Mouse (Mus musculus) forebrain, embryonic 13.5 days (tissue): ENCODE measurements at regions not wholly inside any gene's neighbourhood (a gene's known extent, or its start where the extent isn't known, plus 50 kb on each side); places are given as distances from the start of the nearest gene placed in this dataset.

Source experiments
- ATAC-seq: fragments of 200-750 bp; cut with Nextera tagmentation; 2 replicates; pipeline ENCODE4 v1.8.0; 2017
- H3K27ac ChIP-seq: fragments of 300-500 bp; sonication (generic); 2 replicates; pipeline ENCODE4 v1.5.1; 2015; ENCODE audit warnings: inconsistent platforms, mild to moderate bottlenecking, moderate library complexity
- H3K27me3 ChIP-seq: fragments of 300-500 bp; sonication (generic); 2 replicates; pipeline ENCODE4 v1.6.1; 2015; ENCODE audit warnings: mild to moderate bottlenecking, inconsistent platforms
- H3K36me3 ChIP-seq: fragments of 300-500 bp; sonication (generic); 2 replicates; pipeline ENCODE4 v1.6.1; 2015; ENCODE audit warnings: mild to moderate bottlenecking, inconsistent platforms; ENCODE audit not compliant: poor library complexity, severe bottlenecking
- H3K4me1 ChIP-seq: fragments of 300-500 bp; sonication (generic); 2 replicates; pipeline ENCODE4 v1.6.1; 2015; ENCODE audit warnings: inconsistent platforms
- H3K4me2 ChIP-seq: fragments of 300-500 bp; sonication (generic); 2 replicates; pipeline ENCODE4 v1.6.1; 2015; ENCODE audit warnings: inconsistent platforms, mild to moderate bottlenecking, moderate library complexity
- H3K4me3 ChIP-seq: fragments of 300-500 bp; sonication (generic); 2 replicates; pipeline ENCODE4 v1.5.1; 2015; ENCODE audit warnings: mild to moderate bottlenecking, inconsistent platforms
- H3K9ac ChIP-seq: fragments of 300-500 bp; sonication (generic); 2 replicates; pipeline ENCODE4 v1.6.1; 2015; ENCODE audit warnings: mild to moderate bottlenecking, inconsistent platforms
- H3K9me3 ChIP-seq: fragments of 300-500 bp; sonication (generic); replicated peaks from 2 replicates; pipeline ENCODE4 v1.6.1; 2016; ENCODE audit warnings: inconsistent platforms
- WGBS: fragments of 180-500 bp; shearing (Covaris S2); methylation state at CpG from one replicate; pipeline ENCODE4 v1.1.7; 2015; 5-methylcytosine and 5-hydroxymethylcytosine counted together

- 90% methylated on average over 8 of the region's 8 CpGs for WGBS
- Histone ChIP-seq H3K36me3 (no peaks in the 10 kb centered on the region), H3K27me3 (no peaks in the 10 kb centered on the region), H3K4me2 (no peak overlapping the region), H3K9ac (no peak overlapping the region), H3K9me3 (no peaks in the 10 kb centered on the region), H3K27ac (no peak overlapping the region), H3K4me3 (no peak overlapping the region), H3K4me1 (no peaks in the 10 kb centered on the region)
- no peak for ATAC-seq
These were observed 111.8 kb upstream of the Bach2 start for GRCm38 (mm10) chr4:32126828-32127227.

- WGBS, result 63% methylated on average over 12 of the region's 12 CpGs
- H3K36me3 ChIP-seq, result no peaks in the 10 kb centered on the region
These were observed 108.0 kb upstream of the Bach2 start for GRCm38 (mm10) chr4:32130594-32130993.

GRCm38 (mm10) chr4:32131819-32132218, 106.8 kb upstream of the Bach2 start:
- Histone ChIP-seq H3K9me3 (no peaks in the 10 kb centered on the region), H3K4me3 (no peak overlapping the region), H3K9ac (no peak overlapping the region), H3K4me2 (no peak overlapping the region), H3K27ac (no peak overlapping the region), H3K4me1 (no peaks in the 10 kb centered on the region), H3K36me3 (no peaks in the 10 kb centered on the region), H3K27me3 (no peaks in the 10 kb centered on the region)
- WGBS, result 92% methylated on average over 5 of the region's 5 CpGs
- no peak for ATAC-seq

More at GRCm38 (mm10) chr4:32130594-32130993, 108.0 kb upstream of the Bach2 start:
- ATAC-seq, result no peak
- Histone ChIP-seq H3K9ac (no peak overlapping the region), H3K4me1 (no peaks in the 10 kb centered on the region), H3K4me2 (no peak overlapping the region), H3K27me3 (no peaks in the 10 kb centered on the region), H3K27ac (no peak overlapping the region), H3K4me3 (no peak overlapping the region), H3K9me3 (no peaks in the 10 kb centered on the region)

GRCm38 (mm10) chr4:32136151-32136550, 102.5 kb upstream of the Bach2 start:
- 84% methylated on average over 7 of the region's 10 CpGs for WGBS
- Histone ChIP-seq H3K9me3 (no peaks in the 10 kb centered on the region), H3K9ac (no peak overlapping the region), H3K27me3 (no peaks in the 10 kb centered on the region), H3K27ac (no peak overlapping the region), H3K36me3 (no peaks in the 10 kb centered on the region), H3K4me1 (peaks cover 13% of the 10 kb centered on the region; the same call in 1 of the 2 replicates), H3K4me3 (no peak overlapping the region), H3K4me2 (no peak overlapping the region)
- ATAC-seq, result no peak

DNA sequence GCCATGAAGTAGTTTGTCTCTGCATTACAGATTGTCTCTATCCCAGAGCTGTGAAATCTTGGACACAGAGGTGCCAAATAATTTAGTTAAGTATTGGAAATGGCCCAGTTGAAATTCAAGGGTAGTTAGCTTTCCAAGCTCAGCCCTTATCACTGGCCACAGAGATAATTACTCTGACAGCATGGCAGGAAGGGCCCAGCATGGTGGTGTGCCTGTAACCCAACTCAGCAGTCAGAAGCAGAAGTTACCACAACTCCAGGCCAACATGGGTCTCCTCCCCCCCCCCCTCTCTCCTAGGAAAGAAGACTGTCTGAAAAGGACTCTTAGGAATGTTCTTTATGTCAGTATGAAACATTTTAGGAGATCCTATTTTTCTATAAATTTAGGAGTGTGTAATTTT, 101.4 kb upstream of the Bach2 start:
- Histone ChIP-seq H3K9me3 (no peaks in the 10 kb centered on the region), H3K27ac (no peak overlapping the region)
- ATAC-seq, result no peak

DNA sequence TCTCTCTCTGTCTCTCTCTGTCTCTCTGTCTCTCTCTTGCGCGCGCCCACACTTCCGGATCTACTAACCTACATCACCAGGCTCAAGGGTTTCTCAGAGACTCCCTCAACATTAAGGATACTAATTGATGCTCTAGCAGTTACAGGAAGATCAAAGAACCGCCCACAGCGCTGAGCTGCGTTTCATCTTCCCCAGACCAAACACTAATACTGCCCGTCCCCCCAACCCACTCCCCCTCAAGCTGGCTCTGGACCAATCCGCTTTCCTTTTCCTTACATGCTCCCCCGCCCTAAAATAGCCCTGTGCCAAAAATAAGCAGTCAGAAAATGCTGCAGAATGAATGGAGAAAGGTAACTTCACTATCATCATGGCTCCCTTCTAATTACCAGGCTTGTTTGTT, 100.6 kb upstream of the Bach2 start:
- WGBS, result 63% methylated on average over 10 of the region's 10 CpGs
- H3K27ac ChIP-seq, result no peak overlapping the region
- peak; percentile 61 for ATAC-seq
- peaks cover 18% of the 10 kb centered on the region; the same call in 1 of the 2 replicates for H3K4me1 ChIP-seq
- H3K4me3 ChIP-seq, result no peak overlapping the region
- no peaks in the 10 kb centered on the region for H3K9me3 ChIP-seq
- H3K27me3 ChIP-seq, result no peaks in the 10 kb centered on the region
- no peak overlapping the region for H3K9ac ChIP-seq
- no peaks in the 10 kb centered on the region for H3K36me3 ChIP-seq
- peak overlapping the region; percentile 7; the same call in 1 of the 2 replicates for H3K4me2 ChIP-seq

More for the DNA sequence above, 101.4 kb upstream of the Bach2 start:
- H3K4me3 ChIP-seq, result no peak overlapping the region
- H3K9ac ChIP-seq, result no peak overlapping the region
- H3K27me3 ChIP-seq, result no peaks in the 10 kb centered on the region
- H3K4me2 ChIP-seq, result no peak overlapping the region
- no peaks in the 10 kb centered on the region for H3K36me3 ChIP-seq
- peaks cover 15% of the 10 kb centered on the region; the same call in 1 of the 2 replicates for H3K4me1 ChIP-seq

- WGBS, result 77% methylated on average over 6 of the region's 6 CpGs
- Histone ChIP-seq H3K27me3 (no peaks in the 10 kb centered on the region), H3K4me3 (no peak overlapping the region), H3K4me2 (no peak overlapping the region), H3K9ac (no peak overlapping the region), H3K4me1 (peaks cover 18% of the 10 kb centered on the region; the same call in 1 of the 2 replicates), H3K27ac (no peak overlapping the region), H3K36me3 (no peaks in the 10 kb centered on the region), H3K9me3 (no peaks in the 10 kb centered on the region)
- no peak for ATAC-seq
These were observed 99.0 kb upstream of the Bach2 start for GRCm38 (mm10) chr4:32139586-32139985.

- Histone ChIP-seq H3K27ac (no peak overlapping the region), H3K4me2 (no peak overlapping the region), H3K9me3 (no peaks in the 10 kb centered on the region), H3K9ac (no peak overlapping the region), H3K4me1 (peaks cover 18% of the 10 kb centered on the region; the same call in 1 of the 2 replicates), H3K4me3 (no peak overlapping the region), H3K36me3 (no peaks in the 10 kb centered on the region), H3K27me3 (no peaks in the 10 kb centered on the region)
- ATAC-seq, result no peak
- WGBS, result 86% methylated on average over 2 of the region's 2 CpGs
These were observed 98.5 kb upstream of the Bach2 start for GRCm38 (mm10) chr4:32140068-32140467.

GRCm38 (mm10) chr4:32142198-32142597, 96.4 kb upstream of the Bach2 start:
- Histone ChIP-seq H3K9me3 (no peaks in the 10 kb centered on the region), H3K27ac (no peak overlapping the region), H3K4me2 (no peak overlapping the region), H3K4me3 (no peak overlapping the region), H3K9ac (no peak overlapping the region), H3K27me3 (no peaks in the 10 kb centered on the region), H3K4me1 (peaks cover 18% of the 10 kb centered on the region; the same call in 1 of the 2 replicates), H3K36me3 (no peaks in the 10 kb centered on the region)
- ATAC-seq, result no peak
- WGBS, result 64% methylated on average over 4 of the region's 4 CpGs

DNA sequence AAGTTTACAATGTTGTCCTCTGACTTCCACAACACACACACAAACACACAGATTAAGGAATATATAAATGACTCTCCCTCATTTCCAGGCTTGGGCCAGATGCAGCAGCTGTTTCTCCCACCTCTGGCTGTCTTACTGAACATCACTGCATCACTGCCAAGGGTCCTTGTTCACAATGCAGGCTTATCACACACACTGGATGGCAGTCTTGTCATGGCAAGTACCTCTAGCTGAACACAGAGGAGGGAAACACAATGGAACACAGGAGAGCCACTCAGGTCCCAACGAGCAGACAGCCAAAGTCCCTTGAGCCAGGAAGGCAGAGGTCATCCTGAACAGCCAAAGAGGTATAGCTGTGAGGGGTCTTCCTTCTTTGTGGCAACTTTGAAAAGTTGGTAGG, 91.5 kb upstream of the Bach2 start:
- Histone ChIP-seq H3K9me3 (no peaks in the 10 kb centered on the region), H3K4me1 (0 out of 2 replicates have a peak, but pooled peaks cover 3% of the 10 kb centered on the region), H3K4me3 (no peak overlapping the region), H3K27me3 (no peaks in the 10 kb centered on the region), H3K27ac (no peak overlapping the region), H3K4me2 (no peak overlapping the region), H3K36me3 (no peaks in the 10 kb centered on the region), H3K9ac (no peak overlapping the region)
- 35% methylated on average over 1 of the region's 1 CpGs for WGBS
- no peak for ATAC-seq

DNA sequence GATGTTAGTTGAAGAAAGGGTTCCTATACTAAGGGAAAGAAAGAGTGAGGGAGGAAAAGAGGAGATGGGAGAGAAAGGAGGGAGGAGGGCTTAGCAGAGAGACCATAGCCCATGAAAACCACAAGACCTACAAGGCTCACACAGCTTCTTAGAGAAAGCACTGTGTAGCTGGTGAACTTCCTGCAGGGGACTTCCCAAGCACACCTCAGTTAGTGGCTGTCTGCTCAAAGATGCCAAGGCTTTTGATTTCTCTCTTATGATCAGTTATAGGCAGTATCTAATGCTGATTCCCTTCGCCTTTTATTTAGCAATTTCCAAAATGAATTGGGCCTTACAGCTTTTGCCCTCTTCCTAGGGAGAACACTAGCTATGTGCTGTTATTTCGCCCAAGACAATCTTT, 90.0 kb upstream of the Bach2 start:
- ATAC-seq, result no peak
- Histone ChIP-seq H3K9ac (no peak overlapping the region), H3K4me3 (no peak overlapping the region)

DNA sequence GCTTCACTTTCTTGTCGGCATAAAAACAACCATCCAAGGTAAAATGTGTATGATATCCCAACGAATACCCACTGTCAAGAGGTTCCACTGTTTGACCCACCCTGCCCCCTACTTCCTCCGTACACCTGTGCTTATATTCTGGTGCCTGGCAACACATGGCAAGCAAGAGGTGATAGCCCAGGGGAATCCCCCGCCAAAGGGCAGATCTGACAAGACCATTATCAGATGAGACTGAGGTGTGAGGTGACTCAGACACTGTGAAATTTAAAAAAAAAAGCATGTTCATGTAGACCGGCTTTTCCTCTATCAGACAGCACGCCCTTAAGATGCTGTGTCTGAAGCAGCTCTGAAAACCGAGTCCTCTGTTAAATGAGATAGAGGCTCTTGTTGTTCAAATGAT, 89.4 kb upstream of the Bach2 start:
- WGBS, result 86% methylated on average over 7 of the region's 7 CpGs
- no peak overlapping the region for H3K4me3 ChIP-seq

More for the DNA sequence above, 90.0 kb upstream of the Bach2 start:
- H3K9me3 ChIP-seq, result no peaks in the 10 kb centered on the region
- WGBS, result 85% methylated on average over 2 of the region's 2 CpGs
- no peaks in the 10 kb centered on the region for H3K36me3 ChIP-seq
- no peak overlapping the region for H3K27ac ChIP-seq
- H3K4me1 ChIP-seq, result no peaks in the 10 kb centered on the region
- no peak overlapping the region for H3K4me2 ChIP-seq
- no peaks in the 10 kb centered on the region for H3K27me3 ChIP-seq

GRCm38 (mm10) chr4:32153356-32153755, 85.2 kb upstream of the Bach2 start:
- Histone ChIP-seq H3K4me2 (no peak overlapping the region), H3K9ac (no peak overlapping the region), H3K9me3 (no peaks in the 10 kb centered on the region), H3K4me3 (no peak overlapping the region), H3K4me1 (no peaks in the 10 kb centered on the region), H3K36me3 (no peaks in the 10 kb centered on the region), H3K27me3 (no peaks in the 10 kb centered on the region), H3K27ac (no peak overlapping the region)
- WGBS, result 80% methylated on average over 4 of the region's 4 CpGs
- peak; percentile 88 for ATAC-seq

More for the DNA sequence above, 89.4 kb upstream of the Bach2 start:
- Histone ChIP-seq H3K27ac (no peak overlapping the region), H3K4me1 (no peaks in the 10 kb centered on the region), H3K9ac (no peak overlapping the region), H3K27me3 (no peaks in the 10 kb centered on the region), H3K36me3 (no peaks in the 10 kb centered on the region), H3K4me2 (no peak overlapping the region), H3K9me3 (no peaks in the 10 kb centered on the region)
- no peak for ATAC-seq
